Mouse (Mus musculus) CD4-positive, CD25-positive, alpha-beta regulatory T cell, adult 9 weeks (primary cell): Measurements from ENCODE around the gene Vdac2. TPM values are rescaled to one million over a fixed set of nuclear protein-coding genes. Genes with fewer than 3 reads are reported as not detected.

Source experiments
- polyA plus RNA-seq: library from polyadenylated mRNA; unstranded; fragments of 100-300 nt; shearing (Covaris generic); gene quantifications from one replicate; pipeline ENCODE4 v1.2.1, GENCODE M21; 2017

The Vdac2 gene
- 199 TPM for polyA plus RNA-seq

DNA sequence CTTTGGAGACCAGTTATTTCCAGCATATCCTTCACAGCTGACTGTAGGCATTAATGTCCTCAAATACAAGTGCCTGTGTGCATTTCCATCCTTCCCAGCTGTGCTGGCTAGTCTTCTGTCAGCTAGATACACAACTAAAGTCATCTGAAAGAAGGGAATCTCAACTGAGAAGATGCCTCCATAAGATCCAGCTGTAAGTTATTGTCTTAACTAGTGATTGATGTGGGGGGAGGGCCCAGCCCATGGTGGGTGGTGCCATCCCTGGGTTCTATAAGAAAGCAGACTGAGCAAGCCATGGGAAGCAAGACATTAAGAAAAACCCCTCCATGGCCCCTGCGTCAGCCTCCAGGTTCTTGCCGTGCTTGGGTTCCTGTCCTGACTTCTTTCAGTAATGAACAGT, at the start of gene Vdac2:
Gene Vdac2, plus strand, starts transcription at position 301 of the 400 bp plus-strand sequence.

DNA sequence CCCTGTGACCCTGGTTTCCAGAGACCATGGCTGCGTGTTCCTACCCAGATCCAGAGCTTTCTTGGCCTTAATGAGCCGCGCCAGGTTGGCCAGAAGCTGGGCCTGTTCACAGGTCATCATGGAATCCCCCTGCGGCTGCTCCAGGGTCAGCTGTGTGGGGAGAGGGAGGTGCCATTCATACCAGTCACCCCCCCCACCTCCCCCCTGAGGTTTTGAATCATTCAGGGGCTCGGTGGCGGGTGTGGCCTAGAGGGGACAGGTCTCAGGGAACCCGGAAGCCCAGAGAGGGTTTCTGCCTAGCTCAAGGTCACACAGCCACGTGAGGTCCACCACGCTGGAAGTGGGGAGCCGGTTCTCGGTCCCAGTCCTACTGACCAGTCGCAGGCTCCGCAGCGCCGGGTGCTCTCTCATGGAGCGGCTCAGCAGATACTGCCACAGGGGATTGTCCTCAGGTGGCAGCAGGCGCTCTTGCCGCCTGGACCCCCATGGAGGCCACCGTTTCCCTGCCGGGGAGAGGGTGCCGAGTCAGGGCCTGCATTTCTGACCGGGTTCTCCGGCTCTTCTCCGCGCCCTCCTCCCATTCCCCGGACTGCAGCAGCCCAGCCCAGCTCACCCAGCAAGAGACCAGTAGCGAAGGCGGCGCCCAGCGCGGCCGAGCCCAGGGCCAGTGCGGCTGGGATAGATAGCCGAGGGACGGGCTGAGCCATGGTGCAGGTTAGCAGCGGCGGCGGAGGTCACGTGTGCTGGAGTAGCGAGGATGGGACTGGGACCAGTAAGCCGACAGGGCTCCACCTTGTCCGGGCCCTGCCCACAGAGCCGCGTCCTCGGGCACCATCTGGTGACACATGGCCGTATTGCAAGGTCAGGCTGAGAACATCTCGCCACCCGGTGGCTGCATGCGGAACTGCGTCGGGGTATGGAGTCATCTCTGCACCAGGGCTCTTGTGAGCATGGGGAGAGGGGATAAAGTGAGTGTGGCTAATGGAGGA, 23.4 kb downstream of the Vdac2 start, which contains the start of gene Comtd1:
Gene Comtd1, minus strand, starts transcription at position 812 of the 989 bp plus-strand sequence.

Other genes starting within 250 kb of the Vdac2 start
- gene Dupd1, start 110.7 kb upstream of the Vdac2 start, polyA plus RNA-seq, result not detected
- gene Samd8, start 74.7 kb upstream of the Vdac2 start, polyA plus RNA-seq, result 4.3 TPM
- gene Dusp13, start 74.1 kb upstream of the Vdac2 start, polyA plus RNA-seq, result not detected
- gene Comtd1, start 23.7 kb downstream of the Vdac2 start, polyA plus RNA-seq, result 34.8 TPM
- not detected for gene Zfp503, start 164.4 kb downstream of the Vdac2 start, polyA plus RNA-seq
- gene Lrmda, start 194.5 kb downstream of the Vdac2 start, polyA plus RNA-seq, result not detected